Mouse (Mus musculus): ENCODE results near the gene Tfeb. TPM values are rescaled to one million over a fixed set of nuclear protein-coding genes. Genes with fewer than 3 reads are reported as not detected.
A peak's percentile ranks its signal among the peaks of the same experiment; 100 is the strongest.

The Tfeb gene
- total RNA-seq, 2 experiments from 2014 or later: 10.0 to 10.6 TPM

DNA sequence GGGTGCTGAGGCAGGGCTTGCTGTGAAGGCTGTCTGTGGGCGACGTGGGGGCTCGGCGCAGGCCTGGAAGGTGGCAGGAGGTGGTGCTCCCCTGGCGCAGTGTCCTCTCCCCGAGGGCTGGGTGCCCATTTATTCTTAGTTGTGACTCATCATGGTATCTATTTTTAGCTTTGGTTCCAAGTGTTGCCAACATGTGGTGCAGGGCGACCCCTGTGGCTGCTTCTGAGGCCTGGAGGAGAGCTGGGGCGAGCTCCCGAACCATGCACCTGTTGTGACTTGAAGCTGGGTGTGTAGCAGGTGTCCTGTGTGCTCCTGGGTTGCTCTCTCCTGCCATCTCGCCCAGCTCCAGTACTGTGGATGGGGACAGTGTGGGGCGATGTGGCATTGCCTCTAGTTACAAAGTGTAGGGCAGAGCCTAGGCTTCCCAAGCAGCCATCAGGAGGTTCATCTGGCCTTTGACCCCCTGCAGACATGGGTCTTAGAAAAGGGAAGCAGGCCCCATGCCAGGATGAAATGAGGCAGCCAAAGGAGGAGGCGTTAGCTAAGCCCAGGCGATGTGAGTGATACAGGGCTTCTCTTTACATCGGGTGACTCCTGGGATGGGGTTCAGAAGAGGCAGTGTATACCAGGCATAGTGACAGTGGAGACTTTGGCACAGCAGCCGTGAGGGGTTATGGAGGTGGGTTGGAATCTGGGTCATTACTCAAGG, 23.0 kb downstream of the Tfeb start:
- peak; percentile 16 for TF ChIP-seq CTCF (IDR thresholded peaks at IDR 0.05)
- H3K4me3 ChIP-seq: no peak overlapping the region
- intact Hi-C loops (cut with DNase I): no loop called here
- peak in 1 of 2 experiments; percentile 40 for DNase-seq (ENCODE audit: extremely low spot score in 1 of 2, low spot score in 2 of 2)
- H3K27ac ChIP-seq: peak overlapping the region; percentile 42

DNA sequence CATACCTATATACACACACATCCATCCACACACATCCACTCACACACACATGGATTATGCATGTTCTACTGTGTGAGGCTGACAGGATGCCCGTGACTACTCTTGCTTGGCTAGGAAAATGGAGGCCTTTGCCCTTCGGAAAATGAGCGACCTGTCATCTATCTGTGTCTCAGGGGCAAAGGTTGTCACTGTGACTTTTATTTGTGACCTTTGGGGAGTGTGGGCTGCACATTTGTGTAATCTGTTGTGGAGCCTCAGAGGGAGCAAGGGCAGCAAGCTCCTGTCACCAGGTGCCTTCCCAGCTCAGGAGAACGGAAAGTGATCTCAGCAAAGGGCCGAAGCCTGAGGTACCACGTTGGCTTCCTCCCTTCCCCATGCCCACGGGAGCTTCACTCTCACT, 25.2 kb downstream of the Tfeb start:
- TF ChIP-seq CTCF (IDR thresholded peaks at IDR 0.05): no peak
- intact Hi-C loops (cut with DNase I): no loop called here
- peak overlapping the region; percentile 81 for H3K27ac ChIP-seq
- H3K4me3 ChIP-seq: no peak overlapping the region
- DNase-seq (ENCODE audit: extremely low spot score in 1 of 2, low spot score in 2 of 2): no peak

DNA sequence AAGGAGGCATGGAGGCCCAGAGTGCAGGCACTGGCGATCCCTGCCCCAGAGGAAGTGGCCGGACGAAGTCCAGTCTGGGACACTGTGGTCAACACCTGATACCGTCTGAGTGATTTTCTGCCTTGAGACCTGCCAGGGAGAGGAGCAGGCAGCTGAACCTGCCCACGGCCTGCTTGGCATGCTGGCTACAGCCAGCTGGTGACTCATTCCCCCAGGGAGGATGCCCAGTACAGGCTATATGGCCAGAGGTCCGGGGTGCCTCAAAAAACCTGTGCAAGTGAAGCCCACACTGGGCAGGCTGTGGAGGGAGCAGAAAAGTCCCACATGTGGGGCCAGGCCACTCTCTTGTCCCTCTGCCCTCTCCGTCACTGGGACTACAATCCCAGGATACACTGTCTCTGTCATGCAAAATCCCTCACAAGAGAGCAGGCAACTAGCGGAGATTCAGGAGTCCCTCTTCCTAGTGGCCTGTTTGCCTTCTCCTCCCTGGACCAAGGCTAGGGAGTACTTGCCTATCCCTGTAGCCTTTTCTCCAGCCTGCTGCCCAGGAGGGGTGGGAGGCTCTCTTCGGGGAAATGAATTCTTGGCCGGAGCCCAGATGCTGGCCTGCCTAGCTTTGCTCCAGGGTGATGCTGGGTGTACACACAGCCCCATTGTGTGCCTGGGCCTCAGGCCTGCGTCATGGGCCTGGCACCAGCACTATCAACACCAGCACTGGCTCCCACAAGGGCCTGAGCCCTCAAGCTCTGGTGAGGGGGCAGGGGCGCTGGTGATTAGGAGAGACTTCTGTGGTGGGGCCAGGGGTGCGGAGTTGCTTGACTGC, 25.9 kb downstream of the Tfeb start:
- intact Hi-C loops (cut with DNase I): no loop called here
- DNase-seq (ENCODE audit: extremely low spot score in 1 of 2, low spot score in 2 of 2): peak; percentile 66 to 78
- no peak overlapping the region for H3K4me3 ChIP-seq
- H3K27ac ChIP-seq: peak overlapping the region; percentile 81
- TF ChIP-seq CTCF (IDR thresholded peaks at IDR 0.05): no peak

DNA sequence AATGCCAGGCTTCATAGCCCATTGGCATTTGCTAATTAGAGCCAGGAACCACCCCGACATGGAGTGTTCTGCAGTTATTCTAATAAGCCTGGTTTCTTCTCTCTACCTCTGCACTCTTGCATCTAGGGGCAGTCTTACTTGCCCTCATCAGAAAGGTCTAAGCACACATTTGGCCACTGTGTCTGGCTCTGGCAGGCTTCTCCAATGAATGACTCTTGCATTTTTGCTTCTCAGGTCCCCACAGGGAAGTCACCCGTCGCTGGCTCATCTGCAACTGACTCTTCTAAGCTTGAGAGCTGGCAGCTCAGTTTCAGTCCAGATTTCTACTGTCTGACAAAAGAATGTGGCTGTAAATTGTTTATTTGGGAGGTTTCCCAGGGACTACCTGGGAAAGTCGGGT, 29.2 kb downstream of the Tfeb start:
- no peak for DNase-seq (ENCODE audit: extremely low spot score in 1 of 2, low spot score in 2 of 2)
- no peak for TF ChIP-seq CTCF (IDR thresholded peaks at IDR 0.05)
- no peak overlapping the region; the same call in 1 of the 2 replicates for H3K27ac ChIP-seq
- no peak overlapping the region for H3K4me3 ChIP-seq
- intact Hi-C loops (cut with DNase I): no loop called here

DNA sequence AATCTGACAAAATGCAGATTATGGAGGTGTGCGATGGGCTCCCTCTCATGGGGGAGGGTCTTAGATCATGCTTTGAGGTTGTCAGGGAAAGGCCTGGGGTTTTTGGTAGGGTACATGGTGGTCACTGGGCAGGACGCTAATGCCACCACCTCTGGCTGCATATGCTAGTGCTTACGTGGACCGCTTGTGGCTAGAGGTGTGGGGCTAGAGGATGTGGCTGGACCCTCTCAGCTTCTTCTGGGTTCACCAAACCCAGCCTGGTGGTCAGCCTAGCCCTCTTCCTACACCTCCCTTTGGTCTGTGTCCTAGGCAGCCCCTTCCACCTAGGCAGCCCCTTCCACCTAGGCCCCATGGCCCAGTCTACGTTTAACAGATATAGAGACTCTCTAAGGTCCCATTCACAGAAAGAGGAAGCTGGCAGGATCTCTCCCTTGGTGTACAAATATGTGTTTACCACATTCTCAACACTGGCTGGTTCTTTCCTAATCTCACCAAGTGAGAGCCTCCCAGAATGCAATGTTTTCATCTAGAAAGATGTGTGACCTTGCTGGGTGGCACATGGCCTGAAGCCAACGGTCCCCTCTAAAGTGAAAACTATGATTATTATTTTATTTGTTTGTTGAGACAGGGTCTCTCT, 29.7 kb downstream of the Tfeb start:
- no peak overlapping the region for H3K4me3 ChIP-seq
- no peak for DNase-seq (ENCODE audit: extremely low spot score in 1 of 2, low spot score in 2 of 2)
- intact Hi-C loops (cut with DNase I): no loop called here
- H3K27ac ChIP-seq: no peak overlapping the region; the same call in 1 of the 2 replicates
- no peak for TF ChIP-seq CTCF (IDR thresholded peaks at IDR 0.05)

DNA sequence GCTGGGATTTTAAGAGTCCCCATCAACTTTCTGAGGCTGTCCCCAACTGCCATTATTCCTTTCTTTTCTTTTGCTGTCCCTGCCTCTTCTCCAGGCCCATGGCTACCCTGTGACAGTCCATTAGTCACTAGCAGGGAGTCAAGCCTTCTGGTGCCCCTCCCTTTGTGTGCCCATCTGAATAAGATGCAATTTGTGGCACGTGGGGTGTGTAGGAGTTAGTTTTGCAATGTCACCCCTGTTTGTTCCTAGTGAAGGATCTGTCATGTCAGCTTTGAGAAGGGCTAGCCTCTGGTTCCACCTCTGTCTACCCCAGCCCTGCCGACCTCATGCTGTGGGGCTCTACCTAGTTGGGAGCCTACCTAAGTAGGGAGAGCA, 30.2 kb downstream of the Tfeb start:
- no peak for DNase-seq (ENCODE audit: extremely low spot score in 1 of 2, low spot score in 2 of 2)
- no peak overlapping the region for H3K4me3 ChIP-seq
- intact Hi-C loops (cut with DNase I): no loop called here
- no peak overlapping the region; the same call in 1 of the 2 replicates for H3K27ac ChIP-seq
- no peak for TF ChIP-seq CTCF (IDR thresholded peaks at IDR 0.05)

DNA sequence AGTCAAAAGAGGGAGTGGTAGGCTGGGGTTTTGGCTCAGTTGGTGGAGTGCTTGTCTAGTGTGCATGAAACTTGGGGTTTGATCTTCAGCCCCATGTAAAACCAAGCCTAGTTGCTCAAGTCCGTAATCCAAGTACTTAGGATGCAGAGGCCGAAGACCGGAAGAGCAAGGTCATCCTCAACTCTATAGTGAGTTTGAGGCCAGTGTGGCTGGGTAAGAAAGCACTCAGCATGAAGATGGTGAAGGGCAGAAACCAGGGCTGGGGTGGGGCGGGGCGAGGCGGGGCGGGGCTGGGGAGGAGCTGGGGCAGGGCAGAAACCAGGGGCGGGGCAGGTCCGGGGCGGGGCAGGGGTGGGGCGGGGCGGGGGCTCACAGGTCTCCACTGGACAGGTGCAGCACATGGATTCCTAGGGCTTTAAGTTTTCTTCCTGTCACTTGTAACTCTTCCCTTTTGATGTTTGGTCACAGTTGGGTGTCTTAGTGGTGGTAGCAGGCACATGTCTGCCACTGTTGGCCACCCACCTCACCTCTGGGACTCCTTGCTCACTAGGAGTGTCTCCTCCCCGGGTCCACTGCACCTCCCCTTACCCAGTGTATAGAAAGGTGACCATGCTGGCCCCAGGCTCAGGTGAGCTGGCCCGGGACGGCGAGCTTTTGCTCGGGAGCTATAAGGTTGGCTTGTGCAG, 30.8 kb downstream of the Tfeb start:
- no peak for TF ChIP-seq CTCF (IDR thresholded peaks at IDR 0.05)
- H3K4me3 ChIP-seq: no peak overlapping the region
- H3K27ac ChIP-seq: peak overlapping the region; percentile 36; the same call in 1 of the 2 replicates
- DNase-seq (ENCODE audit: extremely low spot score in 1 of 2, low spot score in 2 of 2): no peak
- intact Hi-C loops (cut with DNase I): no loop called here

DNA sequence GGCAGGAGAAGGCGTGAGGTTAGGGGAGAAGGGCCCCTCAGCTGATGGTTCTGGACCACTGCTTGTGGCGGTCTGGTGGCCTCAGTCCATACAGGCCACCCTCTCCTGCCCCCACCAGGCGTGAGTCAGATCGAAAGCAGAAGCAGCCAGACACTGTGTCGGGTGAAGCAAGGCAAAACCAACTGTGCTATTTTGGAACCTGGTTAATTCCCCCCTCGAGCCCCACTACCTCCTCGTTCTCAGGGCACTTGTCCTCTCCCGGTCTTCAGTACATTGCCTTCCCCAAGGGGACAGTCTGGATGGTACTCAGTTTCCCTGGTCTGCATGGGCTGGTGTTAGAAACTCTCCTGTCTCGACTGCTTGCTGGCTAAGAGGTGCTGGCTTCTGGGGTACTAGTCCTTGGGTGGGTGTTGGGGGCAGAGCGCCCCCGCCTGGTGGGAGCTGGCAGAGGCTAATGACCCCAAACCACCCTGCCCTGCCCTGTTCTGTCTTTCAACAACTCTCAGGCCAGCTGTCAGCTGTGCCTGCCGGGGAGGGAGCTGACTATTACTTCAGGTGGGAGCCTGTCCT, 32.0 kb downstream of the Tfeb start:
- no peak for DNase-seq (ENCODE audit: extremely low spot score in 1 of 2, low spot score in 2 of 2)
- no peak overlapping the region for H3K4me3 ChIP-seq
- intact Hi-C loops (cut with DNase I): no loop called here
- peak overlapping the region; percentile 45; the same call in 1 of the 2 replicates for H3K27ac ChIP-seq
- peak; percentile 31 for TF ChIP-seq CTCF (IDR thresholded peaks at IDR 0.05)

DNA sequence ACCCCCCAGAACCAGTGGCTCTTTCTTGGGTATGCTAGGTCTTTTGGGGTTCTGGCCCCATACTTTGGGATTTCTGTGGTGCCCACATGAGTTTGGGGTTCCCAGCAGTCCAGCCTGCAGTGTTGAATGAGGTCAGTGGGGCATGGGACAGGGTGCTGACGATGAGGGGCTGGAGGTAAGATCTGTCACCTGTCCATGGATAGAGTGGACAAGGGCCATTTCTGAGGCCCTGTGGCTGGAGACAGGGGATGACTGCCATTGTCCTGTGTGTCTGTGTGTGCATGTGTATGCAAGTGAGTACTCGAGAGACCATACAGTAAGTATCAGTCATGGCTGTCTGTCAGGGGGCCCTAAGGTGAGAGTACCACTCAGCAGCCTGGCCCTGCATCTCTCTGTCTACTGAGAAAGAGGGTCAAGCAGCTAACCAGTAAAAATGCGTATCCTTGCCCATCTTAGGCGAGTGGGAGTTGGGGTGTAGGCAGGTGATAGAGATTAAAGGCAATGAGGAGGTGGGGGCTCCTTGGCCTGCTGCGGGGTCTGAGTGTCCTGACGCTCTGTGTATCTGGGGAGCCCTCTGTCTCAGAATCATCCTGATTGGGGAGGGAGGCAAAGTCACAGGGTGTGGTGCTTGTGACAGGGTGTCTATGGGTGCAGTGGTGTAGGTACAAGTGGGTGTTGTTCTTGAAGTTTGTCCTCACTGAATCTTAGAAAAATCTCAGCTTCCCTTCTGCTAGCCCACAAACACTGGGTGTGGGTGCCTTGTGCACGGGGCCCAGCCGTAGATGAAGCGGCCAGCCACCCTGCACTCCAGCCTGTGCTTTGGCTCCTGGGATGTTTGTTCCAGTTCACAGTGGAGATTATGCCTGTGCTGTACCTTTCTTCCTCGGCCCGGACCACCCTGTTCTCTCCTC, 32.8 kb downstream of the Tfeb start:
- no peak for DNase-seq (ENCODE audit: extremely low spot score in 1 of 2, low spot score in 2 of 2)
- Histone ChIP-seq H3K27ac (peak overlapping the region; percentile 45; the same call in 1 of the 2 replicates), H3K4me3 (no peak overlapping the region)
- intact Hi-C loops (cut with DNase I): no loop called here
- no peak for TF ChIP-seq CTCF (IDR thresholded peaks at IDR 0.05)

DNA sequence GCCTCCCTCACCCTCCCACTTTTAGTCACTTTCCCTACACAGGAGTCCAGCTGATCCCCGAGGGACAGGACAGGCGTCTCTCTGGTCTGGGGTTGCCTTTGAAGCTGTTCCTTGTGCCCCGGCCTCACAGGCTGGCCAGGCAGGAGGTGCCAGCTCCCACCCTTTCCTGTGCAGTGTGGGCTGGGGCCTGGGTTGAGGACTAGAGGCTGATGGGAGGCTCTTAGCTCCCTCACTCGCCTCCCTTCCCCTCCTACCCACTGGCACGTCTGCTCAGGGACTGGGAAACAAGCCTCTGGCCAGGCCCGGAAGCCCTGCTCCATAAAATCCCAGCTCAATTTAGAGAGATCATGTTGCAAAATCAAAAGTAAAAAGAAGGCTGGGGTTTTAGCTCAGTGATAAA, 36.8 kb downstream of the Tfeb start:
- Histone ChIP-seq H3K4me3 (no peak overlapping the region), H3K27ac (no peak overlapping the region)
- no peak for TF ChIP-seq CTCF (IDR thresholded peaks at IDR 0.05)
- intact Hi-C loops (cut with DNase I): no loop called here
- DNase-seq (ENCODE audit: extremely low spot score in 1 of 2, low spot score in 2 of 2): no peak
